Mouse (Mus musculus) C2C12 (cell line): ENCODE measurements around the gene Fkbp5. TPM values are rescaled to one million over a fixed set of nuclear protein-coding genes. Genes with fewer than 3 reads are reported as not detected.

Experiments
- H3K27me3 ChIP-seq: one replicate; pipeline ENCODE4 v1.6.1; 2011; ENCODE audit not compliant: control insufficient read depth, insufficient read depth, insufficient read length
- H3K36me3 ChIP-seq: one replicate; pipeline ENCODE4 v1.6.1; 2011; ENCODE audit not compliant: control insufficient read depth, insufficient read depth
- H3K4me3 ChIP-seq: one replicate; pipeline ENCODE4 v1.5.1; 2011; ENCODE audit warnings: mild to moderate bottlenecking, control low read depth; ENCODE audit not compliant: poor library complexity, insufficient read depth, severe bottlenecking
- H3K79me2 ChIP-seq: one replicate; pipeline ENCODE4 v1.6.1; 2011; ENCODE audit not compliant: control insufficient read depth, insufficient read depth
- H3K79me3 ChIP-seq: one replicate; pipeline ENCODE4 v1.6.1; 2011; ENCODE audit warnings: low read depth, control low read depth
- H3ac ChIP-seq: one replicate; pipeline ENCODE3; 2011; ENCODE audit warnings: low read depth; ENCODE audit not compliant: control insufficient read depth, insufficient read length
- CEBPB ChIP-seq: IDR thresholded peaks from one replicate; pipeline ENCODE4 v1.6.1; 2011; ENCODE audit warnings: low read depth, mild to moderate bottlenecking, control low read depth, moderate library complexity
- CTCF ChIP-seq: IDR thresholded peaks from one replicate; pipeline ENCODE4 v1.5.1; 2011; ENCODE audit not compliant: control insufficient read depth, insufficient read depth, insufficient read length
- FOSL1 ChIP-seq: IDR thresholded peaks from one replicate; pipeline ENCODE4 v1.8.0; 2011; ENCODE audit warnings: mild to moderate bottlenecking, low read length; ENCODE audit not compliant: poor library complexity, insufficient read depth, severe bottlenecking
- MAX ChIP-seq: IDR thresholded peaks from one replicate; pipeline ENCODE4 v1.6.1; 2011; ENCODE audit warnings: mild to moderate bottlenecking, control low read depth
- MYOD1 ChIP-seq: IDR thresholded peaks from one replicate; pipeline ENCODE4 v1.6.1; 2011; ENCODE audit warnings: low read depth; ENCODE audit not compliant: control insufficient read depth, insufficient read length
- MYOG ChIP-seq: IDR thresholded peaks from one replicate; pipeline ENCODE4 v1.6.1; 2011; ENCODE audit not compliant: control insufficient read depth, insufficient read length; ENCODE audit errors: extremely low read depth
- USF1 ChIP-seq: IDR thresholded peaks from one replicate; pipeline ENCODE4 v1.6.1; 2011; ENCODE audit warnings: low read depth, mild to moderate bottlenecking, control low read depth, moderate library complexity
- polyA plus RNA-seq: library from polyadenylated mRNA; unstranded; fragments of >200 nt; fragmentation: generic; extraction: Trizol; gene quantifications from one replicate; pipeline ENCODE4 v1.2.1, GENCODE M21; 2012; ENCODE audit warnings: missing spikeins

The Fkbp5 gene
- polyA plus RNA-seq, 1 experiment = 24.4 TPM

GRCm38 (mm10) chr17:28447789-28448188 is 69.5 kb downstream of the Fkbp5 start:
- H3K36me3 ChIP-seq = no peaks in the 10 kb centered on the region
- peaks cover 13% of the 10 kb centered on the region for H3K79me3 ChIP-seq
- TF ChIP-seq CEBPB (no peak), CTCF (no peak), MYOG (no peak), FOSL1 (no peak), USF1 (no peak), MAX (no peak), MYOD1 (no peak)
- no peaks in the 10 kb centered on the region for H3K27me3 ChIP-seq
- H3K4me3 ChIP-seq = no peak overlapping the region
- no peak overlapping the region for H3ac ChIP-seq
- H3K79me2 ChIP-seq = peaks cover 58% of the 10 kb centered on the region

DNA sequence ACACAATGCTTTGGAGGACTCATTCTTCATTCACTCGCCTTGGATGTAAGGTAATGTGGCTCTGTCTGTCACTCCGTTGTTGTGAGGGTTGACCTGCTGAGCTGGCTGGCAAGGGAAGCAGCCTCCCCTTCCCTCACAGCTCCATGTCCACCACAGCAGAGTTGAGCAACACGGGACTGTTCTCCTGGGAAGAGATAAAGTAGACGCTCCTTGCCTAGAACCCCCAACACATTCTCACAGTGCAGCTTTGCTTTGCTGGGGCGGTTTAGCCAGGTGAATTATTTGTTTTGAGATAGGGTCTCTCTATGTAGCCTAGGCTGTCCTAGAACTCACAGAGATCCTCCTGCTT is 70.5 kb downstream of the Fkbp5 start:
- TF ChIP-seq CTCF (no peak), USF1 (no peak), CEBPB (no peak), MYOD1 (no peak), MAX (no peak), MYOG (no peak), FOSL1 (no peak)
- Histone ChIP-seq H3K79me2 (peaks cover 61% of the 10 kb centered on the region), H3K36me3 (no peaks in the 10 kb centered on the region), H3K27me3 (no peaks in the 10 kb centered on the region), H3ac (no peak overlapping the region), H3K79me3 (peaks cover 11% of the 10 kb centered on the region), H3K4me3 (no peak overlapping the region)

DNA sequence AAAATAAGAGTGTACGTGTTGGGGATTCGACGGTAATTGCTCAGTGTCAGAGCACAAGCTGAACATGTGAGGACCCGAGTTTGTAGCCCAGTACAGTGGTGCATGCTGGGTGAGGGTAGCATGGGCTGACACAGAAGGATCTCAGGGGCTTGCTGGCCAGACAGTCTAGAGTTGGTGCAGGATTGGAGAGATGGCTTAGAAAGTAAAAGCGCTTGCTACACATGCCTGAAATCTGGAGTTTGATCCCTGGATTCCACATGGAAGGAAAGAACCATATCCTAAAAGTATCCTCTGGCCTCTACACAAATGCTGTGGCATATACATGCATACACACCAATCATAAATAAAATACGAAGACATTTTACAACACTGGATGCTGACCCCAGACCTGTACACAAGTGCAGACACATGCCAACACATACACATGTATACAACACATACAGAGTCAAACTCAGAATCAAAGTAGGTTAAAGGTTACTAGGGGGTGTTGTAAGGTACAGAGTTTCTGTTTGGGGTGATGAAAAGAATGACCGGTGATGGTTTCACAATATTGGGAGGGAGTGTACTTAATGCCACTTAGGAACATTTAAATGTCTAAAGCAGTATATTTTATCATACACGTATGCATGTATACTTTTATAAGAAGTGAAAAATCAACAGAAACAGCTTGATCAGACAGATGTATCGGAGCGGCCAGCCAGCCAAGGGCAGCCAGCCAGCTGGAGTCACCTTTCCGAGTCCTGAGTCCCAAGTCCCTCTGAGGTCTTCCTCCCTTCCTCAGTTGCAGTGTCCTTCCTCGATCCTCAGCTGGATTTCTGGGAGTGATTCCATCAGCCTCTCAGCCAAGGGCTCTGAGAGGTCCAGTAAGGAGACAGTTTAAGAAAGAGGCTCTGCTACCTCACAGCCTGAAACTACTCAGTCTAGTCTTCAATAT is 71.2 kb downstream of the Fkbp5 start:
- Histone ChIP-seq H3K36me3 (no peaks in the 10 kb centered on the region), H3ac (no peak overlapping the region), H3K27me3 (no peaks in the 10 kb centered on the region), H3K79me2 (peaks cover 57% of the 10 kb centered on the region), H3K79me3 (peaks cover 9% of the 10 kb centered on the region), H3K4me3 (no peak overlapping the region)
- TF ChIP-seq MYOD1 (no peak), CTCF (no peak), MYOG (no peak), CEBPB (no peak), FOSL1 (no peak), USF1 (no peak), MAX (no peak)

GRCm38 (mm10) chr17:28442661-28443060 is 74.7 kb downstream of the Fkbp5 start:
- Histone ChIP-seq H3K27me3 (no peaks in the 10 kb centered on the region), H3K4me3 (no peak overlapping the region), H3ac (no peak overlapping the region), H3K79me3 (peaks cover 4% of the 10 kb centered on the region), H3K79me2 (peaks cover 36% of the 10 kb centered on the region), H3K36me3 (no peaks in the 10 kb centered on the region)
- no peak for TF ChIP-seq MYOD1
- no peak for TF ChIP-seq CTCF
- no peak for TF ChIP-seq MAX
- no peak for TF ChIP-seq CEBPB
- TF ChIP-seq FOSL1 = no peak
- no peak for TF ChIP-seq MYOG
- TF ChIP-seq USF1 = no peak

DNA sequence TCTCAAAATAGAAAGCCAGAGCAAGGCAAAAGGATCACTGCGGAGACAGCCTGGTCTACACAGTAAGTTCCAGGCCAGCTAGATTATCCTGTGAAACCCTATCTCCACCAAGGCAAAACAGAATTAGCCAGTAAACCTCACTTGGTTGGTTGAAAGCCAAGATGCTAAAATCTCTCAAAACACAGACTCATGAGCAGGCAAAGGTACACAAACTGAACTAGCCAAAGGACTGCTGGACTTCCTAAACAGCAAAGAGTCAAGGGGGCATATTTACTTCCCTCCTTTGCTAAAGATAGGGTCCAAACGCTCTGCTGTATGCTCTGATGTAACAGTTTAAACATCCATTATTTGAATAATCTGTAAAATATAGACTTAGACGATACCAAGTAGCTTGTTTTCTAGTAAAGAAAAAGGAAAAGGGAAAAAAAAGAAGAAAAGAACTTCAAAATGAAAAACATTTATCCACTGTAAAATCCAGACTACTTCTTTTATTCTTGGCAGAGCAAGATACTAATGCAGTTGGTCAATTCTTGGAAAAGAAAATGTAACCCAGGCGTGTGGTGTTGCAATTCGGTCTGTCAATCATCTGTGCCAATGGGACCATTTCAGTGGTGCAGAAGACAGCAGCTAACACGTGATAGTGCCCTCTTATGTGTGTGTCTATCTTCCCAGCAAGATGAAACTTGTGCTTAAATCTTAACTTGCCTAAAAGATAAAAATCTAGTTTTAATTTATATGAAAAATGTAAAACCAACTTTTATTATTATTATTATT is 78.8 kb downstream of the Fkbp5 start:
- no peak overlapping the region for H3K4me3 ChIP-seq
- TF ChIP-seq MAX = no peak
- TF ChIP-seq MYOG = no peak
- no peak for TF ChIP-seq CEBPB
- no peak for TF ChIP-seq CTCF
- no peak for TF ChIP-seq MYOD1
- no peak for TF ChIP-seq USF1
- TF ChIP-seq FOSL1 = no peak
- H3K27me3 ChIP-seq = no peaks in the 10 kb centered on the region
- H3ac ChIP-seq = no peak overlapping the region
- peaks cover 4% of the 10 kb centered on the region for H3K79me2 ChIP-seq
- H3K36me3 ChIP-seq = peaks cover 16% of the 10 kb centered on the region
- no peaks in the 10 kb centered on the region for H3K79me3 ChIP-seq
